Mouse (Mus musculus) MEL (cell line): ENCODE measurements around the gene Slc35e4. TPM values are rescaled to one million over a fixed set of nuclear protein-coding genes. Genes with fewer than 3 reads are reported as not detected.

Source experiments
- DNase-seq: peaks from one replicate; pipeline ENCODE4 v3.0.0; 2011; ENCODE audit warnings: low read depth, low spot score
- H3K27ac ChIP-seq: 2 replicates; pipeline ENCODE4 v1.5.1; 2012; ENCODE audit warnings: low read depth, mild to moderate bottlenecking, control low read depth, low read length, moderate library complexity; ENCODE audit not compliant: control insufficient read depth
- H3K27me3 ChIP-seq, 2 experiments: fragments of 150-350 bp in 1 of 2; sonication (generic) in 1 of 2; 2 replicates each; pipeline ENCODE4 v1.6.1; 2012; ENCODE audit warnings: low read length in 2 of 2, mild to moderate bottlenecking in 2 of 2, improper control_type of control experiment in 1 of 2, moderate library complexity in 1 of 2; ENCODE audit not compliant: insufficient read depth in 2 of 2, control insufficient read depth in 1 of 2
- H3K36me3 ChIP-seq, 2 experiments: 2 replicates each; pipeline ENCODE4 v1.6.1; 2012 to 2014; ENCODE audit warnings: low read length in 2 of 2, improper control_type of control experiment in 1 of 2, inconsistent platforms in 1 of 2, mild to moderate bottlenecking in 1 of 2; ENCODE audit not compliant: insufficient read depth in 2 of 2, control insufficient read depth in 1 of 2
- H3K4me1 ChIP-seq, 2 experiments: fragments of 150-350 bp in 1 of 2; sonication (generic) in 1 of 2; 2 replicates each; pipeline ENCODE4 v1.6.1; 2012; ENCODE audit warnings: low read length in 2 of 2, improper control_type of control experiment in 1 of 2, mild to moderate bottlenecking in 1 of 2; ENCODE audit not compliant: insufficient read depth in 2 of 2, control insufficient read depth in 1 of 2
- H3K4me3 ChIP-seq, 2 experiments: fragments of 150-350 bp in 1 of 2; sonication (generic) in 1 of 2; 2 replicates each; pipeline ENCODE4 v1.5.1; 2012; ENCODE audit warnings: low read depth in 2 of 2, low read length in 2 of 2, mild to moderate bottlenecking in 2 of 2, moderate library complexity in 2 of 2, control low read depth in 1 of 2, improper control_type of control experiment in 1 of 2; ENCODE audit not compliant: control insufficient read depth in 1 of 2, insufficient read depth in 1 of 2
- H3K79me2 ChIP-seq: 2 replicates; pipeline ENCODE4 v1.6.1; 2012; ENCODE audit warnings: mild to moderate bottlenecking, low read length, moderate library complexity; ENCODE audit not compliant: control insufficient read depth, poor library complexity, insufficient read depth
- H3K9ac ChIP-seq: 2 replicates; pipeline ENCODE4 v1.6.1; 2012; ENCODE audit warnings: low read depth, mild to moderate bottlenecking, control low read depth, low read length, moderate library complexity; ENCODE audit not compliant: control insufficient read depth, poor library complexity, severe bottlenecking
- H3K9me3 ChIP-seq: fragments of 150-350 bp; sonication (generic); replicated peaks from 2 replicates; pipeline ENCODE4 v1.6.1; 2012; ENCODE audit warnings: mild to moderate bottlenecking, low read length, improper control_type of control experiment, moderate library complexity; ENCODE audit not compliant: insufficient read depth
- CHD1 ChIP-seq: IDR thresholded peaks from 2 replicates; pipeline ENCODE4 v1.6.1; 2012; ENCODE audit warnings: low read depth, mild to moderate bottlenecking, inconsistent platforms, low read length, improper control_type of control experiment
- CHD2 ChIP-seq: IDR thresholded peaks from 2 replicates; pipeline ENCODE4 v1.6.1; 2011; ENCODE audit warnings: low read length, improper control_type of control experiment
- CTCF ChIP-seq, 3 experiments: IDR thresholded peaks in 2 of 3; conservative IDR thresholded peaks in 1 of 3; 2 replicates each; pipeline ENCODE4 v1.5.1; 2011 to 2012; ENCODE audit warnings: low read length in 3 of 3, low read depth in 2 of 3, mild to moderate bottlenecking in 2 of 3, improper control_type of control experiment in 1 of 3, inconsistent platforms in 1 of 3, mixed read lengths in 1 of 3, moderate library complexity in 1 of 3; ENCODE audit not compliant: control insufficient read depth in 1 of 3, insufficient read depth in 1 of 3, poor library complexity in 1 of 3, severe bottlenecking in 1 of 3
- EP300 ChIP-seq, 2 experiments: IDR thresholded peaks; 2 replicates each; pipeline ENCODE4 v1.6.1; 2011; ENCODE audit warnings: improper control_type of control experiment in 2 of 2, low read length in 2 of 2, low read depth in 1 of 2, mild to moderate bottlenecking in 1 of 2
- ETS1 ChIP-seq: IDR thresholded peaks from 2 replicates; pipeline ENCODE4 v1.6.1; 2012; ENCODE audit warnings: low read depth, mild to moderate bottlenecking, inconsistent platforms, low read length, improper control_type of control experiment, moderate library complexity
- GABPA ChIP-seq: IDR thresholded peaks from 2 replicates; pipeline ENCODE4 v1.6.1; 2012; ENCODE audit warnings: low read depth, mild to moderate bottlenecking, inconsistent platforms, low read length, improper control_type of control experiment, moderate library complexity
- GATA1 ChIP-seq: IDR thresholded peaks from 2 replicates; pipeline ENCODE4 v1.6.1; 2011; ENCODE audit warnings: low read depth, low read length, improper control_type of control experiment
- MAX ChIP-seq: IDR thresholded peaks from 2 replicates; pipeline ENCODE4 v1.6.1; 2011; ENCODE audit warnings: low read length, improper control_type of control experiment
- MAZ ChIP-seq: IDR thresholded peaks from 2 replicates; pipeline ENCODE4 v1.6.1; 2012; ENCODE audit warnings: low read depth, mild to moderate bottlenecking, inconsistent platforms, low read length, improper control_type of control experiment
- MXI1 ChIP-seq: IDR thresholded peaks from 2 replicates; pipeline ENCODE4 v1.6.1; 2011; ENCODE audit warnings: mild to moderate bottlenecking, low read depth, low read length, improper control_type of control experiment
- MYB ChIP-seq: IDR thresholded peaks from 2 replicates; pipeline ENCODE4 v1.6.1; 2011; ENCODE audit warnings: mild to moderate bottlenecking, low read depth, low read length, improper control_type of control experiment
- MYC ChIP-seq: IDR thresholded peaks from 2 replicates; pipeline ENCODE4 v1.6.1; 2011; ENCODE audit warnings: low read depth, mild to moderate bottlenecking, low read length, improper control_type of control experiment, moderate library complexity
- NRF1 ChIP-seq: IDR thresholded peaks from 2 replicates; pipeline ENCODE4 v1.6.1; 2014; ENCODE audit warnings: low read depth, mild to moderate bottlenecking, inconsistent platforms, low read length, improper control_type of control experiment, moderate library complexity; ENCODE audit not compliant: poor library complexity, insufficient read depth, severe bottlenecking
- POLR2A ChIP-seq, 2 experiments: IDR thresholded peaks; 2 replicates each; pipeline ENCODE4 v1.6.1; 2011 to 2012; ENCODE audit warnings: low read length in 2 of 2, mild to moderate bottlenecking in 2 of 2, control low read depth in 1 of 2, improper control_type of control experiment in 1 of 2, low read depth in 1 of 2, moderate library complexity in 1 of 2; ENCODE audit not compliant: control insufficient read depth in 1 of 2, insufficient read depth in 1 of 2, poor library complexity in 1 of 2
- POLR2AphosphoS5 ChIP-seq: IDR thresholded peaks from 2 replicates; pipeline ENCODE4 v1.6.1; 2012; ENCODE audit warnings: low read depth, borderline replicate concordance, mild to moderate bottlenecking, inconsistent platforms, low read length, moderate library complexity, mixed read lengths
- RAD21 ChIP-seq: IDR thresholded peaks from 2 replicates; pipeline ENCODE4 v1.6.1; 2011; ENCODE audit warnings: mild to moderate bottlenecking, low read depth, low read length, improper control_type of control experiment
- RCOR1 ChIP-seq: IDR thresholded peaks from 2 replicates; pipeline ENCODE4 v1.6.1; 2012; ENCODE audit warnings: low read depth, mild to moderate bottlenecking, inconsistent platforms, low read length, improper control_type of control experiment
- SIN3A ChIP-seq: IDR thresholded peaks from 2 replicates; pipeline ENCODE4 v1.6.1; 2012; ENCODE audit warnings: low read length, improper control_type of control experiment, inconsistent platforms
- SMC3 ChIP-seq: IDR thresholded peaks from 2 replicates; pipeline ENCODE4 v1.6.1; 2011; ENCODE audit warnings: low read depth, low read length, improper control_type of control experiment
- TBP ChIP-seq: IDR thresholded peaks from 2 replicates; pipeline ENCODE4 v1.8.0; 2011; ENCODE audit warnings: low read depth, low read length, improper control_type of control experiment
- TCF12 ChIP-seq: IDR thresholded peaks from 2 replicates; pipeline ENCODE4 v1.6.1; 2014; ENCODE audit warnings: low read depth, mild to moderate bottlenecking, inconsistent platforms, low read length, improper control_type of control experiment, moderate library complexity
- USF2 ChIP-seq, 2 experiments: IDR thresholded peaks; 2 replicates each; pipeline ENCODE4 v1.6.1; 2011 to 2012; ENCODE audit warnings: improper control_type of control experiment in 2 of 2, low read length in 2 of 2, borderline replicate concordance in 1 of 2, inconsistent platforms in 1 of 2, low read depth in 1 of 2, mild to moderate bottlenecking in 1 of 2; ENCODE audit not compliant: insufficient read depth in 1 of 2
- ZNF384 ChIP-seq: IDR thresholded peaks from 2 replicates; pipeline ENCODE4 v1.6.1; 2012; ENCODE audit warnings: low read depth, mild to moderate bottlenecking, inconsistent platforms, low read length, improper control_type of control experiment
- polyA plus RNA-seq, 2 experiments: library from polyadenylated mRNA; stranded (reverse) in 1 of 2; unstranded in 1 of 2; fragments of >175 nt in 1 of 2; fragments of >200 nt in 1 of 2; gene quantifications; 2 replicates each; pipeline versions ENCODE4 v1.2.1 to v1.2.4; 2012; ENCODE audit warnings: low replicate concordance in 2 of 2, low read depth in 1 of 2; ENCODE audit not compliant: insufficient read length in 2 of 2, insufficient read depth in 1 of 2, missing spikeins in 1 of 2
- total RNA-seq: library from RNA; depleted of rRNA; stranded (reverse); fragments of 300-350 nt; gene quantifications from 2 replicates; pipeline ENCODE4 v1.2.3, GENCODE M21; 2012

Slc35e4 gene
- total and polyA plus RNA-seq, 3 experiments, result 12.1 to 14.0 TPM; not detected in 1

DNA sequence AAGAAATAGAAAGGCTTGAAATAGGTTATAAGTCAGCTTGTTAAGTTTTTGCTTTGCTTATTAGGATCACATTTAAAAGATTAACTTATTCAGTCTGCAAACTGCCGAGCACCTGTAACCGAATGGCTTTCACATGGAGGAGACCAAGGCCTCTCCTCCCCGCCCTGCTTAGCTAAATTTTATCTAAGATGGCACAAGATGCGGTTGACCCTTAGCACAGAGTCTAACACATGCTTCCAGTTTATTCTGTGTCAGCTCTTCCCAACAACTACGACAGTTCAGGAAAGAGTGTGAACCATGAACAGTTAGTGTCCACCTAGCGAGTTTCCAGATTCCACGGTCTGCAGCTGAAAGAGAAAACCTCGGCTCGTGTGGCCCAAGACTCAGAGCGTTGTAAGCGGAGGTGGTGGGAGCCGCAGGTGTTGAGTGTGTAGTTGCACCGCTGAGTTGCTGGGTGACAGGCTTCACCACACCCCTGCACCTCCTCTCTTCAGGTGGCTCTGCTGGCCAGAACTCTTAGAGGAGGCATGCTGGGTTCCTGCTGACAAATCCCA, 22.9 kb upstream of the Slc35e4 start:
- H3K4me3 ChIP-seq, result no peak overlapping the region
- H3K27me3 ChIP-seq, result peaks cover 20 to 33% of the 10 kb centered on the region in 2 experiments
- H3K4me1 ChIP-seq, result peaks cover 0 to 7% of the 10 kb centered on the region in 2 experiments; a peak in 3 of 4 replicates
- no peak overlapping the region for H3K27ac ChIP-seq
- peaks cover 0 to 2% of the 10 kb centered on the region in 2 experiments; a peak in 2 of 4 replicates for H3K36me3 ChIP-seq
- H3K9ac ChIP-seq, result no peak overlapping the region
- TF ChIP-seq USF2 (IDR thresholded peaks at IDR 0.05; ENCODE audit: borderline replicate concordance in 1 of 2, insufficient read depth in 1 of 2, low read depth in 1 of 2, low read length in 2 of 2) (no peak), MYB (no peak), TCF12 (no peak), SMC3 (no peak), ZNF384 (no peak), MAX (no peak), CHD2 (no peak), SIN3A (no peak), TBP (no peak), MYC (no peak), MAZ (no peak), GATA1 (no peak), CHD1 (no peak), POLR2A (IDR thresholded peaks at IDR 0.05; ENCODE audit: control insufficient read depth in 1 of 2, insufficient read depth in 1 of 2, low read depth in 1 of 2, low read length in 2 of 2, poor library complexity in 1 of 2) (no peak), MXI1 (no peak), CTCF (IDR thresholded peaks at IDR 0.05 in 2 of 3, conservative IDR thresholded peaks at IDR 0.05 in 1 of 3; ENCODE audit: control insufficient read depth in 1 of 3, insufficient read depth in 1 of 3, low read depth in 2 of 3, low read length in 3 of 3, poor library complexity in 1 of 3, severe bottlenecking in 1 of 3) (no peak)
- no peak for DNase-seq
- H3K9me3 ChIP-seq, result no peaks in the 10 kb centered on the region
- H3K79me2 ChIP-seq, result no peaks in the 10 kb centered on the region

DNA sequence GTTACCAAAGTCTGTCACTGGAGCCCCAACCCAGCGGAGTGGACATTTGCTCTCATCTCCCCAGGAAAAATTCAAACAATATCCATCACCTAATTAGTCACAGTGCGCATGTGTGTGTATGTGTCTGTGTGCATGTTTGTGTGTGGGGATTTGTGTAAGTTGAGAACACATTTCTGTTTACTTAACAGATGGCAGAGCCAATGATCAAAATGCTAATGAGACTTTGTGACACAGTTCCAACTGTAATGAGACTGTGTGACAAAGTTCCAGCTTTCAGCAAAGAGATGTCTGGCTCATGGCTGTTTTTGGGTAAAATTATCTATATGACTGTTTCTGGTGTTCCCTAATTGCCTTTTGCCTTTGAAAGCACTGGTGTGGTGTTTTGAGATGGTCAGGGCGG, 21.9 kb upstream of the Slc35e4 start:
- Histone ChIP-seq H3K4me3 (no peak overlapping the region), H3K9ac (no peak overlapping the region), H3K27me3 (peaks cover 18 to 26% of the 10 kb centered on the region in 2 experiments), H3K36me3 (peaks cover 0 to 6% of the 10 kb centered on the region in 2 experiments; a peak in 2 of 4 replicates), H3K79me2 (no peaks in the 10 kb centered on the region; the same call in 1 of the 2 replicates), H3K4me1 (peaks cover 0 to 8% of the 10 kb centered on the region in 2 experiments; a peak in 3 of 4 replicates), H3K9me3 (no peaks in the 10 kb centered on the region), H3K27ac (no peak overlapping the region)
- DNase-seq, result no peak
- TF ChIP-seq CHD2, result no peak
- TF ChIP-seq NRF1, result no peak
- no peak for TF ChIP-seq POLR2AphosphoS5
- TF ChIP-seq TCF12, result no peak
- TF ChIP-seq RAD21, result no peak
- TF ChIP-seq TBP, result no peak
- TF ChIP-seq GATA1, result no peak
- TF ChIP-seq MAX, result no peak
- TF ChIP-seq CTCF (IDR thresholded peaks at IDR 0.05 in 2 of 3, conservative IDR thresholded peaks at IDR 0.05 in 1 of 3; ENCODE audit: control insufficient read depth in 1 of 3, insufficient read depth in 1 of 3, low read depth in 2 of 3, low read length in 3 of 3, poor library complexity in 1 of 3, severe bottlenecking in 1 of 3), result no peak
- no peak for TF ChIP-seq EP300 (IDR thresholded peaks at IDR 0.05; ENCODE audit: low read depth in 1 of 2, low read length in 2 of 2)
- no peak for TF ChIP-seq GABPA
- no peak for TF ChIP-seq ETS1
- TF ChIP-seq RCOR1, result no peak
- TF ChIP-seq CHD1, result no peak
- TF ChIP-seq MAZ, result no peak
- TF ChIP-seq USF2 (IDR thresholded peaks at IDR 0.05; ENCODE audit: borderline replicate concordance in 1 of 2, insufficient read depth in 1 of 2, low read depth in 1 of 2, low read length in 2 of 2), result no peak
- TF ChIP-seq POLR2A (IDR thresholded peaks at IDR 0.05; ENCODE audit: control insufficient read depth in 1 of 2, insufficient read depth in 1 of 2, low read depth in 1 of 2, low read length in 2 of 2, poor library complexity in 1 of 2), result no peak
